Mouse (Mus musculus) ES-E14 (cell line): ENCODE results near the gene Epor. TPM values are rescaled to one million over a fixed set of nuclear protein-coding genes. Genes with fewer than 3 reads are reported as not detected.
A peak's percentile ranks its signal among the peaks of the same experiment; 100 is the strongest.

Source experiments
- DNase-seq: peaks from one replicate; pipeline ENCODE4 v3.0.0-alpha.2; 2013; ENCODE audit warnings: low read depth, low spot score
- H3K27ac ChIP-seq: 2 replicates; pipeline ENCODE4 v1.5.1; 2012; ENCODE audit warnings: low read depth, mild to moderate bottlenecking, low read length, moderate library complexity, mixed read lengths; ENCODE audit not compliant: poor library complexity, insufficient read depth, severe bottlenecking
- H3K36me3 ChIP-seq: 2 replicates; pipeline ENCODE4 v1.6.1; 2012; ENCODE audit warnings: mild to moderate bottlenecking, low read length, moderate library complexity, mixed read lengths; ENCODE audit not compliant: control insufficient read depth, poor library complexity, insufficient read depth, severe bottlenecking
- H3K4me1 ChIP-seq, 2 experiments: fragments of 150-350 bp in 1 of 2; sonication (generic) in 1 of 2; 2 replicates each; pipeline ENCODE4 v1.6.1; 2012; ENCODE audit warnings: low read length in 2 of 2, mild to moderate bottlenecking in 1 of 2, mixed read lengths in 1 of 2; ENCODE audit not compliant: control insufficient read depth in 2 of 2, insufficient read depth in 2 of 2, poor library complexity in 1 of 2
- H3K4me3 ChIP-seq, 2 experiments: fragments of 150-350 bp in 1 of 2; sonication (generic) in 1 of 2; 2 replicates each; pipeline ENCODE4 v1.5.1; 2012; ENCODE audit warnings: low read length in 2 of 2, low read depth in 1 of 2, mild to moderate bottlenecking in 1 of 2, mixed read lengths in 1 of 2; ENCODE audit not compliant: insufficient read depth in 1 of 2, poor library complexity in 1 of 2, severe bottlenecking in 1 of 2
- H3K9ac ChIP-seq: 2 replicates; pipeline ENCODE4 v1.6.1; 2012; ENCODE audit warnings: low read depth, mild to moderate bottlenecking, low read length, mixed read lengths; ENCODE audit not compliant: poor library complexity, insufficient read depth, severe bottlenecking
- H3K9me3 ChIP-seq: fragments of 150-350 bp; sonication (generic); 2 replicates; pipeline ENCODE4 v1.6.1; 2012; ENCODE audit warnings: low read depth, mild to moderate bottlenecking, low read length; ENCODE audit not compliant: control insufficient read depth, insufficient read depth
- CHD2 ChIP-seq: IDR thresholded peaks from 2 replicates; pipeline ENCODE4 v1.6.1; 2014; ENCODE audit warnings: mild to moderate bottlenecking, low read depth, low read length, inconsistent platforms
- HCFC1 ChIP-seq: IDR thresholded peaks from 2 replicates; pipeline ENCODE4 v1.6.1; 2012; ENCODE audit warnings: low read length, inconsistent platforms, borderline replicate concordance; ENCODE audit not compliant: insufficient read depth
- MAFK ChIP-seq: IDR thresholded peaks from 2 replicates; pipeline ENCODE4 v1.6.1; 2014; ENCODE audit warnings: mild to moderate bottlenecking, low read depth, low read length, inconsistent platforms; ENCODE audit not compliant: insufficient read depth
- ZC3H11A ChIP-seq: IDR thresholded peaks from 2 replicates; pipeline ENCODE4 v1.6.1; 2012; ENCODE audit warnings: low read depth, mild to moderate bottlenecking, inconsistent platforms, low read length, borderline replicate concordance
- ZNF384 ChIP-seq: IDR thresholded peaks from 2 replicates; pipeline ENCODE4 v1.6.1; 2012; ENCODE audit warnings: low read depth, low read length, inconsistent platforms
- in situ Hi-C, 2 experiments: fragments of 600-800 bp; cut with MboI; formaldehyde crosslinking; loops; one replicate each; pipeline ENCODE4 v1.15.1; 2025; ENCODE audit warnings: low sequenced_read_pairs in 2 of 2, inconsistent platforms in 1 of 2; ENCODE audit not compliant: unreplicated experiment in 2 of 2
- total RNA-seq: library from RNA; depleted of rRNA; stranded (reverse); fragments of 300-350 nt; gene quantifications from 2 replicates; pipeline ENCODE4 v1.2.3, GENCODE M21; 2012

Epor gene
- total RNA-seq, 1 experiment: 1.7 TPM

DNA sequence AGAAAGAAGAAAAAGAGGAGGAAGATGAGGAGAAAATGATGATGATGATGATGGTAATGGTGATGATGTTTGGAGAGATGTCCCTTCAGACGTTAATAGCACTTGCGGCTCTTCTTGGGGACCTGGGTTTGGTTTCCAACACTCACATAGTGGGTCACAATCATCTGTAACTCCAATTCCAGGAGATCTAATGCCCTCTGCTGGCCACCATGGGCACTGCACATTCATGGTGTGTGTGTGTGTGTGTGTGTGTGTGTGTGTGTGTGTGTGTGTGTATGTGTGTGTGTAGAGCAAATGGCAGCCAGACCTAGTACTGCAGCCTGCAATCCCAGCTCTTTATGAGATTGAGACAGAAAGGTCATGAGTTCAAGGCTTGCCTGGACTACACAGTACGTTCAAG lies 11.3 kb downstream of the Epor start:
- Histone ChIP-seq H3K9ac (no peak overlapping the region), H3K36me3 (no peaks in the 10 kb centered on the region), H3K27ac (no peak overlapping the region), H3K9me3 (no peaks in the 10 kb centered on the region), H3K4me3 (no peak overlapping the region), H3K4me1 (peaks cover 0 to 9% of the 10 kb centered on the region in 2 experiments; a peak in 1 of 4 replicates)
- in situ Hi-C loops: no loop called here
- TF ChIP-seq MAFK: no peak
- no peak for TF ChIP-seq HCFC1
- no peak for TF ChIP-seq ZC3H11A
- TF ChIP-seq ZNF384: no peak
- TF ChIP-seq CHD2: no peak
- no peak for DNase-seq

DNA sequence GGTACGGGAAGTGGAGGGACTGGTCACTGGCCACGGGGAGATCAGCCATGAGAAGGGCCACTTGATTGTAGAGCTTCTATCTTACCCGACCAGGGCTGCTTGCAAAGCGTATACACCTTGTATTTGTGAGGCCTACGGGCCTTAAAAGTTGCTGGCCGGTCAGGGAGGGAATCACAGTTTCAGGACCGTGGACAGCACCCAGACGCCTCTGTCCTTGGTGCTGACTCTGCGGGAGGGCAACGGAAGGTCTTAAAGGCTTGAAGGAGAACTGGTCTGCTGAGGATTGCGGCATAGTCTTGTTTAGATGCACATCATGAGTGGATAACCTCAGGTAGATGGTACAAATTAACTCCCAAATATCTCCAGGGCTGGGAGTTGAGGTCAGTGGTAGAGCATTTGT lies 13.0 kb downstream of the Epor start:
- H3K4me1 ChIP-seq: peaks cover 0 to 12% of the 10 kb centered on the region in 2 experiments; a peak in 1 of 4 replicates
- no peaks in the 10 kb centered on the region for H3K36me3 ChIP-seq
- no peak overlapping the region for H3K27ac ChIP-seq
- TF ChIP-seq ZC3H11A: no peak
- TF ChIP-seq CHD2: no peak
- TF ChIP-seq MAFK: no peak
- TF ChIP-seq ZNF384: no peak
- TF ChIP-seq HCFC1: no peak
- no peaks in the 10 kb centered on the region for H3K9me3 ChIP-seq
- no peak for DNase-seq
- in situ Hi-C loops: no loop called here
- H3K9ac ChIP-seq: no peak overlapping the region
- H3K4me3 ChIP-seq: no peak overlapping the region

DNA sequence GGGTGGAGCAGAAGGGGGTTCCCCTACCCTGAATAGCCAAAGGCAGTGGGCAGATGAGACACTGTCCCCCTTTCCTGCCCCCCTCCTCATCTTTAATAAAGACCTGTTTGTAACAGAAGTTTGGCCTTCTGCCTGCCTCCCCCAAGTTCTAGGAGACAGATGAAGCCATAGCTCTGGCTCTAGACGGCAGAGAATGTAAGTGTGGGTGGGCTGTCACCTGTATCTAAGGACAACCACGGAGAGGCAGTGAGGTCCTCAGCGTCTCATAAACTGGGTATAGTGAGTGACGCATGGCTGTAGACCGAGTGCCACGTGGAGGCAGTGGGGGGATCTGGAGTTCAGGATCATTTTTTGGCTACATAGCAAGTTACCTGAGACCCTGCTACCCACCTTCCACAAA lies 14.5 kb downstream of the Epor start:
- H3K27ac ChIP-seq: no peak overlapping the region
- H3K9me3 ChIP-seq: no peaks in the 10 kb centered on the region
- no peaks in the 10 kb centered on the region for H3K36me3 ChIP-seq
- no peak overlapping the region for H3K4me3 ChIP-seq
- peaks cover 0 to 15% of the 10 kb centered on the region in 2 experiments; a peak in 2 of 4 replicates for H3K4me1 ChIP-seq
- TF ChIP-seq ZC3H11A (no peak), HCFC1 (no peak), MAFK (no peak), ZNF384 (no peak), CHD2 (no peak)
- H3K9ac ChIP-seq: no peak overlapping the region
- no peak for DNase-seq
- in situ Hi-C loops: no loop called here

DNA sequence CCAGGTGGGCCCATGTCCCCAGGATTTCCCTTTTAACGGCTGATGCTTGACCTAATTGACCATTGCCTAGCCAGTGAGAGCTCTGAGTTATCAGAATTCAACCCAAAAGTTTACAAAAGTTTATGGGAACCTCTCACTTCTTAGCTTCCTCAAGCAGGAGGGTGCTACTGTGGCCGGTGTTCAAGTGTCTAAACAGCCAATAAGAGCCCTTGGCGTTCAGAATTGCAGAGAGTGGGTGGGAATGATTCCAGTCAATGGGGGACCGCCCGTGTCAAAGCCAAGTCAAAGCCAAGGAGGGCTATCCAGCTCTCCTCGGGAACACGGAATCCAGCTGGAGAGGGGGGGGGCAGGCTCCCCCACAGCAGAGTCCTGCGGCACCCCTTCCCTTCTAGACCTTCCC lies 15.2 kb downstream of the Epor start:
- Histone ChIP-seq H3K27ac (no peak overlapping the region), H3K9me3 (no peaks in the 10 kb centered on the region), H3K4me1 (peaks cover 0 to 20% of the 10 kb centered on the region in 2 experiments; a peak in 2 of 4 replicates), H3K9ac (no peak overlapping the region), H3K4me3 (no peak overlapping the region), H3K36me3 (no peaks in the 10 kb centered on the region)
- DNase-seq: no peak
- TF ChIP-seq CHD2 (no peak), MAFK (no peak), ZNF384 (no peak), HCFC1 (no peak), ZC3H11A (no peak)
- in situ Hi-C loops: no loop called here

DNA sequence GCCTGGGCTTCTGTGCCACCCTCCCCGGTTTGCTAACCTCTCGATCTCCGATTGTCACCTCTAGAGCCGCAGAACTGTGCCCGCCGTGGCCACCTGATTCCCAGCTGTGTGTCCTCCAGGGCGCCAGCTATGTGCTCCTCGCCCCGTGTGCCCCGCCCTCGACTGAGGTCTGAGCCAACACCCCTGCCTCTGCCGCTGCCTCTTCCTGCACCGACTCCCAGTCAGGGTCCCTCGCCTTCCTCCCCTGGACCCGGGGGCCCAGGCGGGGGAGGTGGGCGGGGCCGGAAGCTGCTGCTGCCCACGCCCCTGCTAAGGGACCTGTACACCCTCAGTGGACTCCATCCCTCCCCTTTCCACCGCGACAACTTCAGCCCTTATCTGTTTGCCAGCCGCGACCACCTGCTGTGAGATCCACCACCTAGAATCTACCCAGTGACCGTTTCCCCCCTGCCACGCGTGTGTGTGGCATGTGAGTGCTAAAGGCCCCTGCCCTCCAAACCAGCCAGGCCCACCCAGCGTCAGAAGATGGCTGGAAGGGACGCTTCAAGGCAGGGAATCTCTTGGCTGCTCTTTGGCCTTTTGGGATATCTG lies 15.7 kb downstream of the Epor start:
- H3K9ac ChIP-seq: no peak overlapping the region
- no peaks in the 10 kb centered on the region for H3K9me3 ChIP-seq
- no peak for DNase-seq
- TF ChIP-seq ZNF384 (no peak), HCFC1 (no peak), MAFK (no peak), CHD2 (no peak)
- H3K27ac ChIP-seq: no peak overlapping the region
- no peaks in the 10 kb centered on the region for H3K36me3 ChIP-seq
- peak overlapping the region; percentile 7 to 30; a peak in 2 of 4 replicates for H3K4me3 ChIP-seq
- peaks cover 0 to 21% of the 10 kb centered on the region in 2 experiments; a peak in 2 of 4 replicates for H3K4me1 ChIP-seq
- in situ Hi-C loops: no loop called here
